Mouse (Mus musculus) G1E (cell line): ENCODE data around the gene Zfp13.

Experiments
- CTCF ChIP-seq: IDR thresholded peaks from 2 replicates; pipeline ENCODE4 v1.5.1; 2012; ENCODE audit warnings: low read depth, low read length, inconsistent platforms, mixed read lengths
- GATA1 ChIP-seq: IDR thresholded peaks from 2 replicates; pipeline ENCODE4 v1.6.1; 2012; ENCODE audit warnings: borderline replicate concordance, low read length, inconsistent platforms, mixed read lengths
- GATA2 ChIP-seq: IDR thresholded peaks from 2 replicates; pipeline ENCODE4 v1.6.1; 2012; ENCODE audit warnings: low read depth, low read length, inconsistent platforms, borderline replicate concordance

DNA sequence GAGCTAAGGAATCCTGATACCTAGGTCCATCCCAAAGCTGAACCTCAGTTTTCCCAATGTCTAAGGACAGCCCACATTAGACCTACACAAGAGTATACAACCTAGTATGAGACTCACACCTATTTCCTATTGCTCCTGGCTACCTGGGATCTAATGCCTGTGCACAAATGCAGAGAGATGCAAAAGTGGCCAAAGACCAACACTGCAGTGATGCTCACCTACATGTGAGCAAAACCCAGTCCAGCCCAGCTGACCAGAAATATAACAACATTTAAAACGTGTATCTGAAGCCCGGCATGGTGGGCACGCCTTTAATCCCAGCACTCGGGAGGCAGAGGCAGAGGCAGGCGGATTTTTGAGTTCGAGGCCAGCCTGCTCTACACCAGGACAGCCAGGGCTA, 53.4 kb downstream of the Zfp13 start:
- no peak for TF ChIP-seq GATA1
- no peak for TF ChIP-seq CTCF
- no peak for TF ChIP-seq GATA2
